Mouse (Mus musculus) intestine, embryonic 15.5 days (tissue): ENCODE measurements around the gene Slc22a15. TPM values are rescaled to one million over a fixed set of nuclear protein-coding genes. Genes with fewer than 3 reads are reported as not detected.
A peak's percentile ranks its signal among the peaks of the same experiment; 100 is the strongest.

Experiments used
- ATAC-seq: fragments of 200-750 bp; cut with Nextera tagmentation; 2 replicates; pipeline ENCODE4 v1.8.0; 2017; ENCODE audit warnings: moderate TSS enrichment, moderate library complexity
- H3K27ac ChIP-seq: fragments of 300-500 bp; sonication (generic); 2 replicates; pipeline ENCODE4 v1.5.1; 2015; ENCODE audit warnings: mild to moderate bottlenecking, inconsistent platforms
- H3K27me3 ChIP-seq: fragments of 300-500 bp; sonication (generic); replicated peaks from 2 replicates; pipeline ENCODE4 v1.6.1; 2015; ENCODE audit warnings: inconsistent platforms
- H3K36me3 ChIP-seq: fragments of 300-500 bp; sonication (generic); 2 replicates; pipeline ENCODE4 v1.6.1; 2015; ENCODE audit warnings: inconsistent platforms
- H3K4me1 ChIP-seq: fragments of 300-500 bp; sonication (generic); replicated peaks from 2 replicates; pipeline ENCODE4 v1.6.1; 2015; ENCODE audit warnings: inconsistent platforms
- H3K4me2 ChIP-seq: fragments of 300-500 bp; sonication (generic); replicated peaks from 2 replicates; pipeline ENCODE4 v1.6.1; 2015; ENCODE audit warnings: mild to moderate bottlenecking, inconsistent platforms
- H3K4me3 ChIP-seq: fragments of 300-500 bp; sonication (generic); replicated peaks from 2 replicates; pipeline ENCODE4 v1.5.1; 2015; ENCODE audit warnings: inconsistent platforms
- H3K9ac ChIP-seq: fragments of 300-500 bp; sonication (generic); 2 replicates; pipeline ENCODE4 v1.6.1; 2015; ENCODE audit warnings: inconsistent platforms
- H3K9me3 ChIP-seq: fragments of 300-500 bp; sonication (generic); 2 replicates; pipeline ENCODE4 v1.6.1; 2016; ENCODE audit warnings: inconsistent platforms
- WGBS: fragments of 180-500 bp; shearing (Covaris S2); methylation state at CpG from one replicate; pipeline ENCODE4 v1.1.7; 2015; 5-methylcytosine and 5-hydroxymethylcytosine counted together
- polyA plus RNA-seq: library from polyadenylated mRNA; unstranded; fragments of >200 nt; fragmentation: Nextera tagmentation; extraction: Ambion mirVana; gene quantifications from 2 replicates; pipeline ENCODE4 v1.2.1, GENCODE M21; 2015

Gene Slc22a15
- polyA plus RNA-seq, 1 experiment from 2014 or later = 6.5 TPM

DNA sequence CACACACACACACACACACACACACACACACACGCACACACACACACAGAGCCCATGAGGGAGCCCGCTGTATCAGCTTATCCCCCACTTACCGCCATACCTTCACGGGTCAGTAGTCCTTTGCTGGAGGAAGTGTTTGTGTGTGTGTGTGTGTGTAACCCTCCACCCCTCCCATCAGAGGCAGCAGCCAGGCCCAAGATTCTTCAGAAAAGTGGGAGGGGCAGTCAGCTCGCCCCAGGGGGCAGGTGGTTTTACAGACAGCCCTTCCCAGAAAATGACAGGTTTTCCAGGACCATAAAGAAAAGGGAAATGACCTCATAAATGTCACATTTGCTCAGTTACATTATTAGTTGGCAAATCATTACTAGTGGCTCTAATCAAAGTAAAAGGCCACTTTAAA is 75.4 kb downstream of the Slc22a15 start, which contains the start of gene Mab21l3:
TSS of gene Mab21l3 (minus strand) at position 144 of the 400 bp plus-strand sequence.
- no peaks in the 10 kb centered on the region for H3K9me3 ChIP-seq
- H3K9ac ChIP-seq = no peak within 1 kb of the TSS
- H3K4me2 ChIP-seq = no peak within 1 kb of the TSS
- H3K4me3 ChIP-seq = no peak within 1 kb of the TSS
- no peaks in the 10 kb centered on the region for H3K36me3 ChIP-seq
- H3K27ac ChIP-seq = no peak within 1 kb of the TSS
- WGBS = 78% methylated on average over 5 of the region's 5 CpGs
- peak; percentile 50; the same call in 1 of the 2 replicates for ATAC-seq
- no peaks in the 10 kb centered on the region for H3K4me1 ChIP-seq
- no peaks in the 10 kb centered on the region for H3K27me3 ChIP-seq

DNA sequence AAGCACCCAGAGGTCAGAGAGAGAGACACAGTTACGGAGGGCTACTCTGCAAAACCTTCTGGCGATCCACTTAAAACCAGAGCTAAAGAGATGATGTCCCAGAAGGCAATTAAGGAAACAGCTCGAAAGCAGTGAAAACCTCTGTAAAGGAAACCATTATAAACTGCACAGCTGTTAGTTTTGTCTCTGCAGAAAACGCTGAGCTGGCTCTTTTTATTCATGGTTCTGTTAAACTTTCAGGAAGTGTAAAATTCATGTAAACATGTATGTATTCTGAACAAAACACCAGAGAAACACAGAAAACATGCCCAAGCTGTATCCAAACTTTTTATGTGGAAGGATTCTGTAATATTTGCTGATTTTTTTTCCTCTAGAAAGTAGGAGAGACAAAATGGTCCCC is 78.2 kb downstream of the Slc22a15 start:
- H3K4me3 ChIP-seq = no peak overlapping the region
- no peak for ATAC-seq
- 44% methylated on average over 4 of the region's 4 CpGs for WGBS

GRCm38 (mm10) chr3:101842372-101843094 is 81.7 kb downstream of the Slc22a15 start:
- Histone ChIP-seq H3K4me1 (no peaks in the 10 kb centered on the region), H3K27ac (no peak overlapping the region), H3K36me3 (no peaks in the 10 kb centered on the region), H3K9ac (no peak overlapping the region), H3K4me2 (no peak overlapping the region), H3K9me3 (no peaks in the 10 kb centered on the region), H3K27me3 (no peaks in the 10 kb centered on the region), H3K4me3 (no peak overlapping the region)
- no peak for ATAC-seq
- WGBS = 73% methylated on average over 7 of the region's 7 CpGs

More for the DNA sequence above, 78.2 kb downstream of the Slc22a15 start:
- no peak overlapping the region for H3K4me2 ChIP-seq
- no peak overlapping the region for H3K27ac ChIP-seq
- no peaks in the 10 kb centered on the region for H3K36me3 ChIP-seq
- no peaks in the 10 kb centered on the region for H3K9me3 ChIP-seq
- no peaks in the 10 kb centered on the region for H3K4me1 ChIP-seq
- H3K9ac ChIP-seq = no peak overlapping the region
- no peaks in the 10 kb centered on the region for H3K27me3 ChIP-seq

DNA sequence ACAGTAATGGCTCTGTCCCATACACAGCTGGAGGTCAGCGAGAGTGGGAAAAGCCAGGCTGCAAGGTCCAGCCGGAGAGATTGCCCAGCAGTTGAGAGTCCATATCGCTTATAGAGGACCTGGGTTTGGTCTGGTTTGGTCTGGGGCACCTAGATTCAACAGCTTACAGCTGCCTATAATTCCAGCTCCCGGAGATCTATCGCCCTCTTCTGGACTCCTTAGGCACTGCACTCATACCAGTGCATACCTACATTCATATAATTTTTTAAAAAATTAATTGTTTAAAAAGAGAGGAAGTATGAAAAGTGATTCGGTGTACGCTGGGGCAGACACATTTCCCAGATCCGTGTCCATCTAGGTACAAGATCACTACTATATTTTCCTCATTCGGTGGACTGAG is 84.9 kb downstream of the Slc22a15 start:
- 89% methylated on average over 9 of the region's 9 CpGs for WGBS
- H3K9ac ChIP-seq = no peak overlapping the region
- H3K27ac ChIP-seq = no peak overlapping the region

DNA sequence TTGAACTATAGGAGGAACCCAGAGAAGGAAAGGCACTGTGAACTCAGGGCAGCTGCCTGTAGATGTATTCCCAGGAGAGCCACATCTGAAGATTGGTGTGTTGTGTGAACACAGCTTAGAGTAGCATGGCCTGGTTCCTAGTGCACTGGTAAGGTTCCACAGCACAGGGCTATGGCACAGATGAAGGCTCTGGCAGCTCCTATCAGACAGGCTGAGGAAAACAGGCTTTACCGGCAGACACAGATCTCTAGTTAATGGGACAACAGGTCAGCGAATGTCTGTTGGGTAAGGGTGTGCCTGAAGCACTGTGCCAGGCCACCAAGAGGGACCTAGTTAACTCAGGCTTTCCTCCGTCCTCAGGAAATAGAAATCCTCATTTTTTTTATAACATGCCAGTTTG is 87.3 kb downstream of the Slc22a15 start:
- no peaks in the 10 kb centered on the region for H3K9me3 ChIP-seq
- H3K36me3 ChIP-seq = no peaks in the 10 kb centered on the region
- no peak overlapping the region for H3K4me2 ChIP-seq
- WGBS = 77% methylated on average over 3 of the region's 3 CpGs
- H3K9ac ChIP-seq = no peak overlapping the region
- ATAC-seq = no peak
- H3K4me1 ChIP-seq = peaks cover 7% of the 10 kb centered on the region
- no peaks in the 10 kb centered on the region for H3K27me3 ChIP-seq
- H3K4me3 ChIP-seq = no peak overlapping the region
- H3K27ac ChIP-seq = no peak overlapping the region

More for the DNA sequence above, 84.9 kb downstream of the Slc22a15 start:
- H3K9me3 ChIP-seq = no peaks in the 10 kb centered on the region
- no peak for ATAC-seq
- no peak overlapping the region for H3K4me3 ChIP-seq
- no peak overlapping the region for H3K4me2 ChIP-seq
- 0 out of 2 replicates have a peak, but pooled peaks cover 3% of the 10 kb centered on the region for H3K4me1 ChIP-seq
- no peaks in the 10 kb centered on the region for H3K36me3 ChIP-seq
- no peaks in the 10 kb centered on the region for H3K27me3 ChIP-seq

GRCm38 (mm10) chr3:101836532-101836931 is 87.7 kb downstream of the Slc22a15 start:
- Histone ChIP-seq H3K9ac (no peak overlapping the region), H3K27me3 (no peaks in the 10 kb centered on the region), H3K27ac (no peak overlapping the region), H3K4me2 (peak overlapping the region; percentile 59), H3K9me3 (no peaks in the 10 kb centered on the region), H3K36me3 (no peaks in the 10 kb centered on the region), H3K4me3 (0 out of 2 replicates have a peak overlapping the region, but pooled peaks have one; percentile 20), H3K4me1 (peaks cover 11% of the 10 kb centered on the region)
- WGBS = 74% methylated on average over 5 of the region's 5 CpGs
- no peak for ATAC-seq

DNA sequence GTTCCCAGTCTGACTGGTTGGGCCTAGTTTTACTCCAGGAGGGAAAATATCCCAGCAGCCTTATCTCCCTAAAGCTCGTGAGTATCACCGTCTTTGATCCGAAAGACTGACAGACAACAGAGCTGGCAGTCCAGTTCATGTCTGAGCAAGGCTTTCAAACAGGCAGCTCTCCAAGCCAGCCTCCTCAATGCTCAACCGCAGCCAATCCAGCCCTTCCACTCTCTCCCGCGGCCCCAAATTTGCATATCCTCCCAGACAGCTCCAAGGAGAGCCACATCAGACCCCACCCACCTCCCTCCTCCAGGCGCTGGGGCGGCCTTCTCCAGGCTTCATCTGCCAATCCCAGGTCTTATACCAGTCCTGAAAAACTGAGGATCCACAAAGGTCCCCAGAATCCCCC is 88.2 kb downstream of the Slc22a15 start:
- 2% methylated on average over 8 of the region's 8 CpGs for WGBS
- peak; percentile 90 for ATAC-seq
- Histone ChIP-seq H3K36me3 (no peaks in the 10 kb centered on the region), H3K4me1 (peaks cover 13% of the 10 kb centered on the region), H3K4me2 (peak overlapping the region; percentile 59), H3K27ac (peak overlapping the region; percentile 38; the same call in 1 of the 2 replicates), H3K4me3 (peak overlapping the region; percentile 20), H3K9ac (no peak overlapping the region), H3K27me3 (no peaks in the 10 kb centered on the region), H3K9me3 (no peaks in the 10 kb centered on the region)

DNA sequence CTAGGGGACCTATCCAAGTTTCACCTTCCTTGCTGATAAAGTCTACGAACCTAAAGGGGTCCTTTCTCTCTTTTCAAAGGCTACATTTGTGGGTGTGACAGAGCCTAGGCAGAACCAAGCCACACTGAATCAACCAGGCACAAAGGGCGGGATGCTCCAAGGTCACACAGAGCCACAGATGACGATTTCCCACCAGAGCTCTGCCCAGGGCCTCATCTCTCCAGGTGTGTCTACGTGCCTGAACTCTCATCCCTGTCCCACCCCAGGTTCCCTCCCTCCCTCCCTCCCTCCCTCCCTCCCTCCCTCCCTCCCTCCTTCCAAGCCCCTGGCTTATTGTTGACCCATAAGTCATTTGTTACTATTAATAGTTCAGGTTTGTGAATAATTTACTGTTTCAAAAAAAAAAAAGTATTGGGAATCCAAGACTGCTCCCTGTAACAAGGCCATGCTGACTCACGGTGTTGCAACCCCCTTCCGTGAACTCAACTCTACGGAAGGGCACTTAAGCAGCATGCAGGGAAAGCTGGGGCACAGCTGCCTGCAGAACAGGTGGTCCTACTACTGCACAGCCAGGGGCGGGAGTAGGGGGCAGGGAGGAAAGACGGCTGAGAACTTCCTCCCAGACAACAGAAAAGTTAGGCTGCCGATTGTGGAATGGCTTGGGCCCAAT is 92.9 kb downstream of the Slc22a15 start:
- Histone ChIP-seq H3K4me3 (no peak overlapping the region), H3K4me2 (peak overlapping the region; percentile 22), H3K27ac (peak overlapping the region; percentile 80), H3K9ac (no peak overlapping the region), H3K27me3 (no peaks in the 10 kb centered on the region), H3K4me1 (peaks cover 18% of the 10 kb centered on the region), H3K9me3 (no peaks in the 10 kb centered on the region), H3K36me3 (no peaks in the 10 kb centered on the region)
- peak; percentile 80 for ATAC-seq
- 18% methylated on average over 10 of the region's 10 CpGs for WGBS

- no peaks in the 10 kb centered on the region for H3K27me3 ChIP-seq
- no peak overlapping the region for H3K4me3 ChIP-seq
- H3K36me3 ChIP-seq = no peaks in the 10 kb centered on the region
- H3K9me3 ChIP-seq = no peaks in the 10 kb centered on the region
- WGBS = 72% methylated on average over 10 of the region's 10 CpGs
- no peak for ATAC-seq
- H3K9ac ChIP-seq = no peak overlapping the region
- H3K27ac ChIP-seq = 0 out of 2 replicates have a peak overlapping the region, but pooled peaks have one; percentile 66
- H3K4me2 ChIP-seq = no peak overlapping the region
- H3K4me1 ChIP-seq = peaks cover 15% of the 10 kb centered on the region
Measured at GRCm38 (mm10) chr3:101829881-101830616, 94.2 kb downstream of the Slc22a15 start.

DNA sequence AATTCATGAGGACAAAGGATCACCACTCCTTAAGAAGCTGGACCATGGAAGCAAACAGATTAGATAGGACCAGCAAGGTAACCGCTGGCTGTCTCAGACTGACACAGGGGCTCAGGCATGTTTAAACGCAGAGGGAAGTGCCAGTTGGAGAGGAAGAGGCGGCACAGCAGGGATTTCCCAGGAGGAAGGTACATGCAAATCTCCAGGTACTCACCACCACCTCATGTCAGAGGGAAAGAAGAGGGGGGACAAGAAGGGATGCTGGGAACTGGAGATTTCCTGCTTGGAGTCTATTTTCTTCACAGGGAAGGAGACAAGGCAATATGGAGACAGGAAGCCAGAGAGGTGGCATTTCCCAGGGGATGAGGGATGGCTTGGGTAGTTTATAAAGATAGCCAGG is 95.7 kb downstream of the Slc22a15 start:
- Histone ChIP-seq H3K4me3 (no peak overlapping the region), H3K4me1 (peaks cover 18% of the 10 kb centered on the region), H3K9me3 (no peaks in the 10 kb centered on the region), H3K36me3 (no peaks in the 10 kb centered on the region), H3K27me3 (no peaks in the 10 kb centered on the region), H3K9ac (0 out of 2 replicates have a peak overlapping the region, but pooled peaks have one; percentile 3), H3K27ac (peak overlapping the region; percentile 68), H3K4me2 (peak overlapping the region; percentile 17)
- ATAC-seq = no peak
- WGBS = 34% methylated on average over 3 of the region's 3 CpGs

GRCm38 (mm10) chr3:101827220-101827715 is 97.0 kb downstream of the Slc22a15 start:
- peak; percentile 63 for ATAC-seq
- no peaks in the 10 kb centered on the region for H3K27me3 ChIP-seq
- WGBS = 64% methylated on average over 6 of the region's 6 CpGs

DNA sequence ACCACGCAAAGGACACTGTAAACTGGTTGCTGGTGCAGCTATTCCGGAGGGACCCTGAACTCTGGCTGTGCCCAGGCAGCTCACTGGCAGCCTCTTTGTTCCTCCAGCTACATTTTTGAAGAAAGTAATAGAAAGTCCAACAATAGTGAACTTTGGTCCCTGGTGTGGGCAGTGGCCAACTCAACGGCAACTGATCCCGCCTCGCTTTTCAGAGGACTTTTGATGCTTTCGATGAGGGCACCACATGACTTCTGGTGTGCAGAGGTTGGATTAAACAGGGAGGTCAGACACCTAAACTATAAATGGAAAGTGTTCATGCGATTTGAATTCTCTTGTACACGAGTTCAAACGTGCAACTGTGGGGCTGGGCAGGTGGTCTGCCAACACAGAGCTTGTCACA is 99.9 kb downstream of the Slc22a15 start:
- Histone ChIP-seq H3K9ac (no peak overlapping the region), H3K27me3 (no peaks in the 10 kb centered on the region), H3K9me3 (no peaks in the 10 kb centered on the region), H3K4me2 (no peak overlapping the region), H3K27ac (no peak overlapping the region), H3K4me1 (peaks cover 4% of the 10 kb centered on the region; the same call in 1 of the 2 replicates), H3K36me3 (no peaks in the 10 kb centered on the region), H3K4me3 (no peak overlapping the region)
- 77% methylated on average over 9 of the region's 9 CpGs for WGBS
- peak; percentile 11 for ATAC-seq

More at GRCm38 (mm10) chr3:101827220-101827715, 97.0 kb downstream of the Slc22a15 start:
- Histone ChIP-seq H3K4me1 (peaks cover 15% of the 10 kb centered on the region), H3K4me2 (no peak overlapping the region), H3K9me3 (no peaks in the 10 kb centered on the region), H3K4me3 (no peak overlapping the region), H3K27ac (no peak overlapping the region), H3K9ac (no peak overlapping the region), H3K36me3 (no peaks in the 10 kb centered on the region)
